Mouse (Mus musculus) layer of hippocampus, postnatal 36 days (tissue): Measurements from ENCODE around the gene Grin3b. TPM values are rescaled to one million over a fixed set of nuclear protein-coding genes. Genes with fewer than 3 reads are reported as not detected.

ENCODE experiments used
- DNase-seq, 2 experiments: peaks; one replicate each; pipeline ENCODE4 v3.0.0; 2022
- total RNA-seq, 2 experiments: library from RNA; stranded (reverse); gene quantifications; 2 replicates each; pipeline ENCODE4 v1.2.3; 2021

Gene Grin3b
- under 1 TPM; 0.10 TPM for total RNA-seq

- DNase-seq: no peak
Measured at GRCm38 (mm10) chr10:79970415-79971182, at the start of gene Grin3b. Gene Grin3b, plus strand, starts transcription at chr10:79970715.

- no peak for DNase-seq
Measured at GRCm38 (mm10) chr10:79920958-79921535, 49.5 kb upstream of the Grin3b start, which contains the start of gene R3hdm4. Gene R3hdm4, minus strand, starts transcription at chr10:79921208.

- no peak for DNase-seq
Measured at GRCm38 (mm10) chr10:79921572-79921971, 48.9 kb upstream of the Grin3b start.

GRCm38 (mm10) chr10:79924998-79925784 lies 45.3 kb upstream of the Grin3b start:
- peak; percentile 93 for DNase-seq

- no peak for DNase-seq
Measured at GRCm38 (mm10) chr10:79925785-79926490, 44.6 kb upstream of the Grin3b start.

- DNase-seq: peak; percentile 87 to 89
Measured at GRCm38 (mm10) chr10:79926491-79927323, 43.8 kb upstream of the Grin3b start, which contains the start of gene Arid3a. Gene Arid3a, plus strand, starts transcription at chr10:79927043.

- DNase-seq: peak; percentile 50 to 58
Measured at GRCm38 (mm10) chr10:79927324-79928029, 43.0 kb upstream of the Grin3b start.

GRCm38 (mm10) chr10:79928030-79928694 lies 42.4 kb upstream of the Grin3b start:
- no peak for DNase-seq

- no peak for DNase-seq
Measured at GRCm38 (mm10) chr10:79928907-79929701, 41.4 kb upstream of the Grin3b start.

GRCm38 (mm10) chr10:79929967-79930825 lies 40.3 kb upstream of the Grin3b start:
- no peak for DNase-seq

- no peak for DNase-seq
Measured at GRCm38 (mm10) chr10:79930826-79931186, 39.7 kb upstream of the Grin3b start.

GRCm38 (mm10) chr10:79931797-79932196 lies 38.7 kb upstream of the Grin3b start:
- no peak for DNase-seq

- DNase-seq: peak in 1 of 2 experiments; percentile 55
Measured at GRCm38 (mm10) chr10:79932736-79933135, 37.8 kb upstream of the Grin3b start.

- no peak for DNase-seq
Measured at GRCm38 (mm10) chr10:79933145-79933679, 37.3 kb upstream of the Grin3b start.

- no peak for DNase-seq
Measured at GRCm38 (mm10) chr10:79933861-79934260, 36.7 kb upstream of the Grin3b start.

GRCm38 (mm10) chr10:79934272-79934721 lies 36.2 kb upstream of the Grin3b start:
- DNase-seq: peak; percentile 68 to 82

- no peak for DNase-seq
Measured at GRCm38 (mm10) chr10:79934794-79935569, 35.5 kb upstream of the Grin3b start.
